Mouse (Mus musculus): Measurements from ENCODE around the gene Smarca2.

Gene Smarca2

DNA sequence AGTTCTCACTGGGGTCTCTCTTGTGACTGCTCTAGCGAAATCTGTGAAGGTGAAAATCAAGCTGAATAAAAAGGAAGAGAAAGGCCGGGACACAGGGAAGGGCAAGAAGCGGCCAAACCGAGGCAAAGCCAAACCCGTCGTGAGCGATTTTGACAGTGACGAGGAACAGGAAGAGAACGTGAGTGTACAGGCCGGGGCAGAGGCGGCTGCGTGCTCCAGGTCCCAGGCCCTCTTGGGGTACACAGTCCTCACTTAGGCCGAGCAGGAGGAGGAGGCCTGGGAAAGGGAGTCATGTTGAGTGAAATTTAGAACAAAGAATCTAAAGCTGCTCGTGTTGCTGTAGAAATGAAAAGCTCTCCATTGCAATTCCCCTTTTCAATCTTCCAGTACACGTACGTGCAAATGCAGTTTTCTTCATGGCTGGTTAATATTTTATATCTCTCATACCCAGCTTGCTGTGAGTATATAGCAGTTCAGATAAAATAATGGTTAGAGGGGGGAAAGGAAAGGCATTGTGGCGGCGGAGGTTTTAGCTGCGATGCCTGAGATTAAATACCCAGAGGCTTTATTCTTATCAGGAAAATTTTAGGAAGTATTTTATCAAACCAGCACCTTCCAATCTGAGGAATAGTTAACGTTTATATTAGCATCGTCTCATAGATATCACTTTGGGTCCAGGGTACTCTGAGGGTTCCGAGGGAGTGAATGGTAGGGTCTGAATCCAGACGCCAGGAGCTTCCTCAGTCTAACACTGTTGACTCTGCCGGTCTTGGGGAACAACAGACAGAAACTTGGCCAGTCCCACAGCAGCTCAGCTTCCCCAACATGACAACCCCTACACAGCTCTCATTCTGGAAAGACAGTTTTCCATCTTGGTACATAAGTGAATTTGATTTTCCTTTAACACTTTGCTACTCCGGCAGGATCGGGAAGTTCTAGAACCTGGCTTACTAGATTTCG, 171.5 kb downstream of the Smarca2 start:
- DNase-seq (ENCODE audit: low spot score in 2 of 2): no peak

DNA sequence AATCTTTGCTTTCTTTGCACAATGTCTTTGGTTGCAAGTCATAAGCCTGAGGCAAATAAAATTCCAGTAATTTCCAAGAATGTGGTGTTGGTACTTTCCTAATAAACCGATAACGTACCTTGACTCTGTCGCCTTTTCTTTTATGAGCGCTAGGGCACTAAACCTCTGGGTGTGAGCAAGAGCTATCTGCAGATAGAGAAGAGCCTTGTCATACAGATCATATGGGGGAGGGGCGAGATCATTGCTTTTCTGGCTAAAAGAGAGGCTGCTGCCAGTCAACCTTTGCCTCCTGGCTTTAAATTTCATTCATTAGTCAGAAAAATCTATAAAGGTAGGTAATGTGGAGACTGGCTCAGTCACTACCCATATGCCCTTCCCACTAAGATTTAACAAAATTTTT, 173.3 kb downstream of the Smarca2 start:
- DNase-seq (ENCODE audit: low spot score in 2 of 2): no peak

DNA sequence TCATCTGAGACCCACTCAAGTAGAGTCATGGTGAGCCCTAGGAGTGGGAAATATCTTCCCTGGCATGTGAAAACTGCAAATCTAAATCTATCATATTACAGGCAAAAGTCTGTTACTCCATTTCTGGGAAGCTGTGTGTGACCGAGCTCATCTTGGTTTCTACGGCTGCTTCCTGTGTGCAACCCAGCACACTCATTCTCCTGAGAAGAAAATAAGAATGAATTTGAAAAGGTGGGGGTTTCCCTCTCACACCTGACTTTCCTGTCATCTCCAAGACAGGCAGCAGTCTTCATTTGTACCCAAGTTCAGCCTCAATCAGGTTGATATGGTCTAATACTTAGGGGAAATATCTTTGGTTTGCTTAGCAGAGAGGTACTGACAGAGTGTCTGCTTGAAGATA, 176.4 kb downstream of the Smarca2 start:
- no peak for DNase-seq (ENCODE audit: low spot score in 2 of 2)

DNA sequence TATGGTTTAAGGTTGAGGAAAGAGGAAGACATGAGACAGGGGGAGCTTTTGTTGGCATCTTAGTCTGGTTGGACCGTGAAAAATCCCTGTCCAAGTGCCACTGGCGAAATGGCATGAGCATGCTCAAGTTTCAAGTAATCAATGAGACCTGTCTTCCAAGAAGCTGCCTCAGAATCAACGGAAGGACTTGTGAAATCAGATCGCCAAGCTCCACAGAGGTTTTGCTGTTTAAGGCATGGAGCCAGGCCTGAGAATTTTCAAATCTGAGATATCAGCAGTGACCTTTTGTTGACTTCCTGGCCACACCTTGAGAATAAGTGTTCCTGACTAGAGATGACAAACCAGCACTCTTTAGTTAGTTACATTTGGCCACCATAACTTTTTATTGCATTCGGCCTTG, 183.6 kb downstream of the Smarca2 start:
- no peak for DNase-seq (ENCODE audit: low spot score in 2 of 2)

DNA sequence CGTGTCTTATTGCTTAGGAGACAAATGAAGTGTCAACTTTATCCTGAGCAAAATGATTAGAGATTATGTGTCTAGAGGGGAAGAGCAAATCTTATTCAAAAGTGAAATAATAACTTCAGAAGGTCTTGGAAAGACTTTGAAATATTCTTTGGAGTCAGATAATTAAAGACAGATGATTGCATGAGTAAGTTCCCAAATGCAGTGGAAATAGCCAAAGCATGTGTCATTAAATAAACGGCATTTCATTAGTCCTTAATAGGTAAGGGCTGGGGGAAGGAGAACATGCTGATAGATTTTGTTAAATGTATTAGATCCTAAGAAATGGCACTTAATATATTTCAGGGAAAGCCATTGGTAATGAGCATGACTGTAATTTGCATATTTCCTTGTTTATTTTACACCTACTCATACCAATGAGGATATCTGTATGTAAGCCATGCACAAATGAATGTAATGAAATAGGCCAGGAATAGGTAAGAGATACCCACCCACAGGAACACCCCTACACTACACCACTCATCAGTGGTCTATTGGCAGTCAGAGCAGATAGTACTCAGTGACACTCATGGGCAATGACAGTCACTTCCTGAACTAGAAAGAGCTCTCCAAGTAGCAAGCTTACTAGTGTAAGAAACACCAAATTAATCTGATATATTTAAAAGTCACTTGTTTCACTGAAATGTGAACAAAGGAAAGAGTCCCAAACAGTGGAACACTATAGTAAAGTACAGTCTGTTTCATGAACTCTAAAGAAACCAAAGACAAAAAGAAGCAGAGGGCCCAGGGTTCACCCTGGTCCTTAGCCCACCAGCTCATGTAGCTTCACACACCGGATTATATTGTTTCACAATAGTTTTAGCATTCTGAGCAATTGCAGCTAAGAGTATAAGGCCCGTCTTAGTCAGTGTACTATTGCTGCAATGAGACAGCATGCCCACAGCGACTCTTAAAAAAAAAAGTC, 185.8 kb downstream of the Smarca2 start:
- DNase-seq (ENCODE audit: low spot score in 2 of 2): no peak

DNA sequence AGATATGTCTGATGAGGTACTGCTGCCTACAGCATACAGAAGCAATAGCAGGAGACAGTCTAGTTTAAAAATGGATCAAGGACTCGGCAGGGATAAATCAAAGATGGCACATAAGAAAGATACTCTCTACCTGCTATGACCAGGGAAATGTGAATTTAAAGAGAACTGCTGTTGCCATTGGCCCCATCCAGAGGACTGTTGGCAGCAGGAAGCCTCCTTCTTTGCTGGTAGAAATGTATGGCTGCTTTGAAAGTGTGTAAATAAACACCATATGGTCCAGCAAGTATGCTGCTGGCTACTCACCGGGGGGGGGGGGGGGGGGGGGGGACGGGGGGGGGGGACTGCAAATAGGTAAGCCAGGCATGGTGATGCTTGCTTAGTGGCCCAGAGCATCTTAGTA, 189.5 kb downstream of the Smarca2 start:
- no peak for DNase-seq (ENCODE audit: low spot score in 2 of 2)

DNA sequence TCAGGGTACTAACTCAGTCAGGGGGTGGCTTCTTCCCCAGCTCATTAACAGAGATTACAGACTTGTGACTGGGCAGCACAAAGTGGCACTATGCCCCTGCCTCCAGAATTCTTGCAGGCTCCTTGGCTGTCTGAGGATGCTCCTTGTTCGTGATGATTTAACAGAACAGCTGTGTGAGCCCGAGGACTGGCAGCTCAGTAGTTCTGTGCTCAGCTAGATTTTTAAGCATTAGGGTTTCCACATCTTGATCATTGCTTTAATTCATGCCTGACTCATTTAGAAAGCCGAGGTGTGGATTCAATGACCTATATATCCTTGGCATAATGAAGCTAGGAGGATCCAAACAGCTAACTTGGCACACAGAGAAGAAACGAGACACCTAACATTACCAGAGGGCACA, 191.2 kb downstream of the Smarca2 start:
- no peak for DNase-seq (ENCODE audit: low spot score in 2 of 2)

DNA sequence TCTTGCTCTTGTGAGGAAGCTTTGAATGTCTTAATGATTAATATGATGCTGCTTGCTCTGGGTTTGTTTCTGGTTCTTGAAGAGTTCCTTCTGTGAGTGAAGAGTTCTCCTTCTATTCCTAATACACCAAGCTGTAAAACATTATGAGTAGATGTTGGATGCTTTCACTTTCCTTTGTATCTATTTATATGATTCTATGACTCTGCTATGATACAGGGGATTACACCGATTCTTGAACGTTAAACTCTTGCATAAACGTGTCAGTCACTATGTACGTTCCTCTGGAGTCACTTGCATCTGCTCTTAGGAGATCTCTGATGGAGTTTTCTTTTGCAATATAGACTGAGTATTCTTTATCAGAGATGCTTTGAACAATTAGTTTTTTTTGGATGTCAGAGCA, 199.6 kb downstream of the Smarca2 start:
- DNase-seq (ENCODE audit: low spot score in 2 of 2): no peak

DNA sequence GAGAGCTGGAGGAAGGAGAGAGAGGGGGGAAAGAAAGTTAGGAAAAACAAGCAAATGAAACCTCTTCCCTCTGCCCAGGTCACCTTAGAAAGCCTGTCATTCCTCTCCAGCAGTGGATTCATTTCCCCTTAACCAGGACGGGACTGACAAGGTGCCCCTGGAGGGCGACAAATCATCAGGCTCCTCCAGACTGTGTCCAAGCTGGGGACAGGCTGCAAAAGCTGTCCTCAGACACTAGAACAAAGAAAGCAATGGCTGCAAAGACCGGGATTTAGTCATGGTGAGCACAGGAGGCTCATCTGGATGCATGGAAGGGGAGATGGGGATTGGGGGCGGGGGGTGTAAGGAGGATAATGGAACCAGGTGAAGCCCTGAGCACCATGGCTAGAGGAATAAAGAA, 209.8 kb downstream of the Smarca2 start:
- peak in 1 of 2 experiments; percentile 28 for DNase-seq (ENCODE audit: low spot score in 2 of 2)

DNA sequence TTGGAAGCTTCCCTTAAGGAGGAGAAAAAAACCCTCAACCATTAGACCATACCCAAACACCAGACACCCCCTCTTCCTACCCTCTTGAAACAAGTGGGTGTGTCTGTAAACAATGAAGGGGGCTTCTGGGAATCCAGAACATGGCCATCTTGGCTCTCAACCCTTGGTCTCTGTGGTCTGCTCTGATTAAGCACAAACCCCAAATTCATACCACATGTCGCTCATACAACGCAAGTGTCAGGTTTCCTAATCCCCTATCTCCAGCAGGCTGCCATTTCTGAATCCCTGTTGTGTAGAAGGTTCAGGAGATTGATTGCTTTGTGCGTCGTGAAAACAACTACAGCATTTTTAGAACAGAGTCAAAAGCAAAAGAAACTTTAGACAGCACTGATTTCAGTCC, 213.1 kb downstream of the Smarca2 start:
- no peak for DNase-seq (ENCODE audit: low spot score in 2 of 2)

All from cerebellum, postnatal 4 days (tissue).